Mouse (Mus musculus) G1E-ER4 (cell line): Measurements from ENCODE around the gene Farp2. TPM values are rescaled to one million over a fixed set of nuclear protein-coding genes. Genes with fewer than 3 reads are reported as not detected.

ENCODE experiments used
- GATA1 ChIP-seq: IDR thresholded peaks from one replicate; pipeline ENCODE4 v1.8.0; 2012; ENCODE audit warnings: low read length, inconsistent platforms
- polyA plus RNA-seq: library from polyadenylated mRNA; stranded (reverse); fragments of >175 nt; gene quantifications from 2 replicates; pipeline ENCODE4 v1.2.3, GENCODE M21; 2012

Gene Farp2
- polyA plus RNA-seq, 1 experiment: 2.2 TPM

DNA sequence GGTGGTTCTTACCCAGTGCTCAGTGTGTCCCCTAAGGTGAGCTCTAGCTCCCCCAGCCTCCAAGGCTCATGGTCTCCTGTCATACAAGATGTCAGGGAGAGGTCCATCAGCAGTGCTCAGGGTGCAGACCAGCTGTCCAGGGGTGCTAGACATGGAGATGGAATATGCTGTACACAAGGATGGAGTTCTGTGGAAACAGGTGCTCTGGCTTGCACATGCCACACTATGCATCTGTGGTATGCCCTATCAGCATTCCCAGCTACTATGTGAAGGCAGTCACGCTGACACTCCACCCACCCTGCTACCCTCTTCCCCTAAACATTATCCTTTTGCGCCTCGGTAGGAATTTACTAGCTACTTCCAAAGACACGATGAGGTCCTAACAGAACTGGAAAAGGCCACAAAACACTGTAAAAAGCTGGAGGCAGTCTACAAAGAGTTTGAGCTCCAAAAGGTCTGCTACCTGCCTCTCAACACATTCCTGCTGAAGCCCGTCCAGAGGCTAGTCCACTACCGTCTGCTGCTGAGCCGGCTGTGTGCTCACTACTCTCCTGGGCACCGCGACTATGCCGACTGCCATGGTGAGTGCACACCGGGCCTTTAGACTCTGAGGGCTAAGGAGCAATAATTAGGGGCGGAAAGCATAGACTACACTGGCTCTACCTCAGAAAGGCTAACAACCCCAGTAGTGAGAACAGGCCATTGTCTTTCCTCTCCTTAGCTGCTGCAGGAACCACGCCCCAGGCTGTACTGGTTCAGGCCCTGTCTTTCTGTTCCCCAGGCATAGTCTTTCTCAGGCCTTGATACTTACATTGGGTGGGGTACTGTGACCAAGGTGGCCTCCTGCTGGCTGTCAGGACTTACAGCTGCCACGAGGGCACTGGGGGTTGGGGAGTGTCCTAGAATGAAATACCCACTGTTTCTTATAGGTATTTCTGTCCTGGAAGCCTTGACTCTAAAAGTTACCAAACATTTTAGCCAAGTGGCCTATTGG is 95.5 kb downstream of the Farp2 start:
- no peak for TF ChIP-seq GATA1

DNA sequence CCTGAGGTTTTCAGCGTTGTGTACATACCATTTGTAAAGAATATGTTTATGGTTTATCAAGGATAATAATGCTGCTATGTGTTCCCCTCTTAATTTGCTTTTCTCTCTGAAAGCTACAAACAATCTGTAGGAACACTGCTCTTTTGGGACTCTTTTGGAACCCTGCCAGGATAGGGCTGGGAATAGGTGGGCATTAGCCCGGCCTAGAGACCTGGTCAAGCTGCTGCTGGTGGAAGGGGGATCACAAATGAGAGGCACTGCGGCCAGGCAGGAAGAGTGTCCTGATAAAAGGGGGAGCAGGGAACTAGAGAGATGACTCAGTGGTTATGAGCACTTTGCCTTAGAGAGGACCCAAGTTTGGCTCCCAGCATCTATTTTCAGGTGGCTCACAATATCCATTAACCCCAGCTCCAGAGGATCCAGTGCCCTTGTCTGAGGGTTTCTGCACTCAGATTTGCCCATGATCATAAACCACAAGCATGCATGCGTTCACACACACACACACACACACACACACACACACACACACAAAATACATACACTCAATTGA is 96.9 kb downstream of the Farp2 start:
- no peak for TF ChIP-seq GATA1

DNA sequence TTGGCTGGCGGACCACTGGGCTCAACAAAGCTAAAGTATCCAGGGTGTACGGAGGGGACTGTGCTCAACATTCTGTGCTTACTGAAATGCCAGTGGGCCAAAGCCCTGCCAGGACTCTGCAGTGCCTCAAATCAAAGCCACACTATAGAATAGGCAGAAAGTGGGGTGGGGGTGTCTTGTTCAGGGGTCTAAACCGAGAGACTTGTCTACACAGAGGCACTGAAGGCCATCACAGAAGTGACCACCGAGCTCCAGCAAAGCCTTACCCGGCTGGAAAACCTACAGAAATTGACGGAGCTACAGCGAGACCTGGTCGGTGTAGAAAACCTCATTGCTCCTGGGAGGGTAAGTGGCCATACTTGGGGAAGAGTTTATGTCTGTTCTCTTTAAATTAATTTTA is 97.9 kb downstream of the Farp2 start:
- no peak for TF ChIP-seq GATA1

- no peak for TF ChIP-seq GATA1
Observed at GRCm38 (mm10) chr1:93618059-93618748, 106.3 kb downstream of the Farp2 start.

DNA sequence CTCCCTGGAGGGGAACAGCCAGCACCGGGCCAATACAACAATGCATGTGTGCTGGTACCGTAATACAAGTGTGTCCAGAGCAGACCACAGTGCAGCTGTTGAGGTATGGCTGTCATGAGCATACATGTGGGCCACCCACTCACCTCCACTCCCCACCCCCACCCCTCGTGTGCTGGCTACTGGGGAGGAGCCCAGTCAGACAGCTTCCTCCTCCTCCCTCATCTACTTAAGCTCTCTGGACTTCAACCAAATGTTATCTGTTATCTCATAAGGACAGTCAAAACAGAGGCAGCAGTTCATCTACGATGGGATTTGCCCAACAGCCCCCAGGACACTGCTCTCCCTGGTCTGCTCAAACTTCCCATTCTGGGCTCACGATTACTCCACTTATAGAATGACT is 107.1 kb downstream of the Farp2 start:
- TF ChIP-seq GATA1: no peak

GRCm38 (mm10) chr1:93624502-93624901 is 112.6 kb downstream of the Farp2 start:
- TF ChIP-seq GATA1: peak; percentile 88

DNA sequence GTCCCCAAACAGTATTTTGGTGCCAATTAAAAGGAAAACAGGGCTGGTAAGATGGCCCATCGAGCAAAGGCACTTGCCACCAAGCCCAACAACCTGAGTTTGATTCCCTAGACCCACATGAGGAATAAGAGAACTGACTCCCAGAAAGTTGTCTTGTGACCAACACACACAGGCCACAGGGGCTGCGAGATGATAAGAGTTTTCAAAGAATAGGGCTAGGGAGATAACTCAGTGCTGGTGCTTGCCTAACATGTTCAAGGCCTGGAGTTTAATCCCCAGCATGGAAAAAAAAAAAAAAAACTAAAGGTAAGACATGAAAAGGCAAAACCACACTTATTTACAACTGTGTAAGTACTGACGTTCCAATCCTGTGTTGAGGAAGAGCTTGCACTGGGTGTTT is 118.9 kb downstream of the Farp2 start:
- no peak for TF ChIP-seq GATA1

DNA sequence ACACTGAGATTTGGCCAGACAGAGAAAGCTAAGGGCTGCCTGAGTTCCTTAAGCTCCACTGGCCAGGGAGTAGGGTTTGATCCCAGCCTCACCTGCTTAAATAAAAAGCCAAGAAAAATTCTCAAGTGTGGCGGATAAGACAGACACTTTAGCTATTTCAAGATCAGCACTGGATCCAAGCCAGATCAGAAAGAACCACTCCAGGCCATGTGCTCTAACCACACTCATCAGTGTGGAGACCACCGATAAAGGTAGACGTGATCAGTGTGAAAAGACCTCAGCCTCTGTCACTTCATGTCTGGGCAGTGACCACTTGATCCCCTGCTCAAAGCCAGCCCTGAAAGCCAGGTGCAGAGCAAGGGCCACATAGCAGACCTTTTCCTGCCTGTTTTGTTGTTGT is 120.8 kb downstream of the Farp2 start:
- TF ChIP-seq GATA1: no peak

DNA sequence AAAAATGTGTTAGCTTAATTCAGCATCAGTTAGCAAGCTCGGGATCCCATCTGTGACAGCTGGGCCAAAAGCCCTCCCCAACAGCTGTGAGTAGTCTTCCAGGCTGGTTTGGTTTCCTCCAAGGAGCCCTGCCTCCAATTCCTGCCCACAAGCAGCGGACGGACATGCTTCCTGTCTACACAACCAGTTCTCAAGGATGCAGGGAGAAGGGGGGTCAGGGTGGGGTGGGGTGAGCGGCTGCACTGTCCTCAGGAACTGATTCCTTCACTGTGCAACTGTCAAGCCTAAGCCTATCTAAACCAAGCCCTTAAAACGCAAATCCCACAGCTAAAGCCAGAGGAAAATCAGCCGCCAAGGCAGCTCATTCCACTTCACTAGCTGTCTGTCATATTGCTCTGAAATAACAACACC is 122.6 kb downstream of the Farp2 start:
- TF ChIP-seq GATA1: no peak

DNA sequence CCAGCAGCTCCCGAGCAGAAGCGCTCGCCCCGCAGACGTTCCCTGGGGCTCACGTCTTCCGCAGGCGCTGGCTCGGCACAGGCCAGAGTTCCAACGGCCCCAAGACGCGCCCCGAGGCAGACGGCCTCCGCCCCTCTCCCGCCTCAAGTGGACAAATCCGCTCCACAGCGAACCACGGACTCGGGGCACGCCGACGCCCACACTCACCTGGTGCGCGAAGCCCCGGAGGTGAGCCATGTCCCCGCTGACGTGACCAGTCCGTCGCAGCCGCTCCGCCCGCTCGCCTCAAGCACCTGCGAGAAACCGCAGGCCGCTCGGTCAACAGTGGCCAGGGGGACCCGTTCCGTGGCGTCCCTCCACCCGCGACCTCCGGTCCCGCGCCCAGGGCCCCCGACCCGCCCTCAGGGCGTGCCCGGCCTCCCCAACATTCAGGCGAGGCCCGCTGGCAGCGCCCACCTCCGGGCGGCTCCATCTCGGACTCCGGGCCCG is 123.3 kb downstream of the Farp2 start:
- no peak for TF ChIP-seq GATA1

DNA sequence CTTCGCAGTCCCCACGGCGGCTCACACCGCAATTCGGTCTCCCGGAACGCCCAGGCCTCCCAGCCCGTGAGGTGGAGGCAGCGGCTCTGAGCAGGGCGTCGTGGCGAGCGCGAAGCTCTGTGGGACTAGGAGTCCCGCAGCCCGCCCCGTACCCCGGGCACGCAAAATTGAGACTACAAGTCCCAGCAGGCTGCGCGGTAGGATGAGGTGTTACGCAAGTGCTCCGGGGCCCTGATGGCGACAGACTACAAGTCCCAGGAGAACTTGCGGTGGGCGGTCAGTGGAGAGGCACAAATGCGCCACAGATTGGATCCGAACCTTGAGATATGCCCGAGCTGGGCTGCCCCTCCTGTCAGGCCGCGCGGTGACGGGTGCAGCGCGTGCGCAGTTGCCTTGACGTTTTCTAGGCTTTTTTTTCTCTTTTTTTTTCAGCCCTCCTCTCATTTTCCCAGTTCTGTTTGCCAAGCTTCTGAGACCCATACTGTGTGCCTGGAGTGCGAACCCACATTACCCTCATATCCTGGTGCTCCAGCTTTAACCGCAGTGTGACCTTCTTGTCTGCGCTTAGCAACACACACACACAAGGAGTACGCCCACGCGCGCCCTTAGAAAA is 123.8 kb downstream of the Farp2 start:
- TF ChIP-seq GATA1: no peak

DNA sequence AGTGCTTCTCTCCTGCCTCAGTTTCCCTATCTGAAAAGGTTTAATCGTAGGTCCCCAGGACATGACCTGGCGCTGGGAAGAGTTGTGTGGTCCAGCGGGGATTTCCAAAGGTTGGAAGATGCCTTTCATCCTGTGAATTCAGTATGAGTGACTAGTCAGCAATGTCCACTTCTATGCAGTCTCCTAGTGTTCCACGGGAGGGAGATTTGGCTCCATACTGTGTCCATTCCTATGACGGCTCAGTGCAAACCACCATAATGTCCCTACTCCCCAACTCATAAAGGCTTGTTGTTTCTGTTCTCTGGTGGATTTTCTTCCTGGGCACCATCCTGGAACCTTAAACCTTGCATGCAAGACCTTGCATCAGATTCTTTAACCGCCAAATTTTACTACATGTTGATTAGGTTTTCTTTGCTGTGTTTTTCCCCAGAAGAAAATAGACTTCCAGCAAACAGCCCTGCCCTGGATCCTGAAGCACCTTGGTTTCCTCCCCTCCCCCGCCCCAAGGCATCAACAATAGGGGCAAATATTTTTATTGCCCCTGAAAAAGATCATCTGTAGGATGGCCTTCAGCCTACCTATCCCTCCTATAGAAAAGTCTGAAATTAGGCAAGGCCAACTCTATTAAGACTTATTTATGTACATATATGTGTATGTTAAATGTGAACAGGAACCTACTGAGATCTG is 124.5 kb downstream of the Farp2 start:
- no peak for TF ChIP-seq GATA1

DNA sequence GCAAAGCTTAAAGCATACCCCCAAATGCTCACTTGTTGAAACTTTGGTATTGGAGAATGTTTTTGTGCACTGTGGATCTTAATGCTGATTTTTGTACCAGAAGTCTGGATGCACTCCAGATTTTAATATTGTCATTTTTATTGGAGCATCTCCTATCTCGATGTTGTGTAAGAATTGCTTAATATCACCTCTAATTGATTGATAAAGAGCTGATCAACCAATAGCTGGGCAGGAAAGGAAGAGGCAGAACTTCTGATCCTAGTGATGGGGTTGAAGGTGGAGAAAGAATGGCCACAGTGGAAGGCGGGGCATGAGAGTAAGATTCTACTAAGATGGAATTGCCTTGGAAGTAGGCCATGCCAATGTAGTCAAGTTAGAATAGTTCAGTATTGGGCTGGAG is 130.1 kb downstream of the Farp2 start:
- no peak for TF ChIP-seq GATA1

DNA sequence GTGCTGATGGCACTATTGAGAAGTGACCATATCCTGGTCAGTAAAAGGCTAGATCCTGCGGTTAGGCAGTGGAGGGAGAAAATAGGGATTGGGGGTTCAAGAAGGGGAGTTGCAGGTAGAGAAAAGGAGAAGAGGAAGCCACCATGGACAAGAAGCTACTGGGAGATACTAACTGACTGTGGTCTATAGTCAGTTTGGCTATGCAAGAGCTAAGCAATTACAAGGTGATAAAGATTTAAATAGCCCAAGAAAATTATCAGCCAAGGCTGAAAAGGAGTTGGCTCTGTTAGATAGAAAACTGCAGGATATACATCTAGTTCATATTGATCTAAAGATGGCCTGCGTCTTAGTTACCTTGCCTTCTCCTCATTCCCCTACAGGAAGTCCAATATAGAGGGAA is 130.8 kb downstream of the Farp2 start:
- no peak for TF ChIP-seq GATA1

DNA sequence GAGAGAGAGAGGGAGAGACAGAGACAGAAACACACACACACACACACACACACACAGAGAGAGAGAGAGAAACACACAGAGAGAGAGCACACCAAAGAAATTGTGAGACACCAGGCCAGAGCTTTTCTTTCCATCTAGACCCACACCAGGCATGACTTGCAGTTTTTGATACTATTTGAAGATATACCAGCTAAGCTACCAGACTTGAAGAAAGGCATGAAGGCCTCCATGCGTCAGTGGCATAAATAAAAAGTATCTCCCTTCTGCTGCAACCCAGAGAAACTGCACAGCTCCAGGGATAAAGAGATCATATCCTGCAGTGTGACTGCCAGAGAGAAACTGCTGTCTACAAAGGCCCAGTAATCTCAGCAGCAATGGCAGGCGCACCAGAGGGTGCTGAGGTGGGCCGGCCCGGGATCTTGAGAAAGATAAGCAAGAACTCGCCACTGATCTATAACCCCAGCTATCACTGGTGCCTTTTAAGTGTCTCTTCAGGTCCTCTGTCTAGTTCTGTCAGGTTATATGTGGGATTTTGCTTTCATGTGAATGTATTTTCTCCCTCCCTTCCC is 137.8 kb downstream of the Farp2 start:
- no peak for TF ChIP-seq GATA1
